11 mouse cellular contexts compared by ENCODE assay signal in the genomic region with DNA sequence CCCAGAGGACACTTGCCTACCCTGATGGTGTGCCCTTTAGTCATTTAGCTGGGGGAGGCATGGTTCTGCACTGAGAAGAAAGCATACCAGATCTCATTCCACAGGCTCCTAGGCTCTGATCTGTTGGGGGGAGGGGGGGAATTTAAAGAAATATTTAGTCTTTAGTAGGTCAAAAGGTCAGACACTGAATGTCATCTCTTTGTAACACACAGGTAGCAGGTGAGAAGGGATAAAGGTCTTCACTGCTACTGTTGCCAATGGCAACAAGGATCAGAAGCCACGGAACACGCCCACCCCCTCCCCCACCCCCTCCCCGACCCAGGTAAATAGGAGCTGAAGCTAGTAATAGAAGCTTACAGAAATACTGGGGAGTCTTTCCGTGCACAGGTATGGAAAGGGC. TPM values are rescaled to one million over a fixed set of nuclear protein-coding genes. Genes with fewer than 3 reads are reported as not detected.
A peak's percentile ranks its signal among the peaks of the same experiment; 100 is the strongest.
DNase-seq lines count a peak whose midpoint lies in the region; ATAC-seq and TF ChIP-seq lines count a peak whose summit lies in the region.
"Had no signal": no experiment of that assay in that cellular context is flagged by ENCODE, and none has a peak within 500 bp of the region (broad histone marks: within the 10 kb centered on the region; RNA-seq: fewer than 3 reads in every experiment).

No protein-coding gene starts in this region.

- no peak for ATAC-seq in hindbrain, embryonic 13.5 days (ENCODE audit: low FRiP score)
- ATAC-seq in stomach, embryonic 14.5 days (ENCODE audit: insufficient number of reproducible peaks, insufficient read depth, low FRiP score, low read depth), result no peak
- ATAC-seq in stomach, postnatal 0 days (ENCODE audit: low FRiP score, low TSS enrichment), result no peak
- ATAC-seq in liver, embryonic 15.5 days (ENCODE audit: insufficient read depth), result no peak
- no peak for ATAC-seq in cerebellum, adult (ENCODE audit: insufficient number of reproducible peaks, low FRiP score, low TSS enrichment)

- WGBS in hindbrain, embryonic 13.5 days, result 9% methylated on average over 4 of the region's 4 CpGs
- WGBS in hindbrain, embryonic 10.5 days, result 10% methylated on average over 4 of the region's 4 CpGs
- 16% methylated on average over 4 of the region's 4 CpGs for WGBS in stomach, embryonic 14.5 days
- 25% methylated on average over 4 of the region's 4 CpGs for WGBS in stomach, postnatal 0 days
- 21% methylated on average over 4 of the region's 4 CpGs for WGBS in liver, embryonic 15.5 days (ENCODE audit: insufficient replicate concordance)

- no peak for TF ChIP-seq CTCF in stomach, postnatal 0 days (IDR thresholded peaks at IDR 0.05; ENCODE audit: low read depth)

- peaks cover 48% of the 10 kb centered on the region for H3K4me1 ChIP-seq in hindbrain, embryonic 13.5 days (replicated peaks)
- H3K4me1 ChIP-seq in hindbrain, embryonic 10.5 days (replicated peaks), result peaks cover 56% of the 10 kb centered on the region
- peaks cover 36% of the 10 kb centered on the region for H3K4me1 ChIP-seq in stomach, embryonic 14.5 days (ENCODE audit: control insufficient read depth, insufficient read depth, low read length)
- H3K4me1 ChIP-seq in stomach, postnatal 0 days (replicated peaks; ENCODE audit: control insufficient read depth, insufficient read depth), result peaks cover 1% of the 10 kb centered on the region; the same call in 1 of the 2 replicates
- H3K4me1 ChIP-seq in liver, embryonic 15.5 days (replicated peaks), result peaks cover 28% of the 10 kb centered on the region

- H3K27ac ChIP-seq in hindbrain, embryonic 13.5 days, result no peak overlapping the region
- H3K27ac ChIP-seq in hindbrain, embryonic 10.5 days, result no peak overlapping the region
- H3K27ac ChIP-seq in stomach, embryonic 14.5 days (ENCODE audit: low read length), result no peak overlapping the region
- no peak overlapping the region for H3K27ac ChIP-seq in stomach, postnatal 0 days (replicated peaks)
- peak overlapping the region; percentile 76 for H3K27ac ChIP-seq in liver, embryonic 15.5 days (replicated peaks)

- H3K4me3 ChIP-seq in hindbrain, embryonic 13.5 days, result no peak overlapping the region; the same call in 1 of the 2 replicates
- no peak overlapping the region for H3K4me3 ChIP-seq in hindbrain, embryonic 10.5 days
- no peak overlapping the region for H3K4me3 ChIP-seq in stomach, embryonic 14.5 days (ENCODE audit: low read depth, low read length)
- no peak overlapping the region for H3K4me3 ChIP-seq in stomach, postnatal 0 days (ENCODE audit: low read depth, low read length)
- no peak overlapping the region for H3K4me3 ChIP-seq in liver, embryonic 15.5 days (replicated peaks)
- H3K4me3 ChIP-seq: myocyte had no signal

- H3K9ac ChIP-seq in hindbrain, embryonic 13.5 days, result no peak overlapping the region
- no peak overlapping the region for H3K9ac ChIP-seq in stomach, embryonic 14.5 days (replicated peaks; ENCODE audit: low read depth, low read length)
- no peak overlapping the region for H3K9ac ChIP-seq in stomach, postnatal 0 days (ENCODE audit: low read length)
- no peak overlapping the region for H3K9ac ChIP-seq in liver, embryonic 15.5 days

- peak overlapping the region; percentile 82 for H3K4me2 ChIP-seq in hindbrain, embryonic 13.5 days
- H3K4me2 ChIP-seq in stomach, embryonic 14.5 days (replicated peaks; ENCODE audit: low read depth, low read length), result peak overlapping the region; percentile 75; the same call in 1 of the 2 replicates
- no peak overlapping the region for H3K4me2 ChIP-seq in stomach, postnatal 0 days (replicated peaks; ENCODE audit: low read depth)
- peak overlapping the region; percentile 59 for H3K4me2 ChIP-seq in liver, embryonic 15.5 days

- no peaks in the 10 kb centered on the region for H3K36me3 ChIP-seq in hindbrain, embryonic 13.5 days
- no peaks in the 10 kb centered on the region for H3K36me3 ChIP-seq in hindbrain, embryonic 10.5 days
- H3K36me3 ChIP-seq in stomach, embryonic 14.5 days (ENCODE audit: control insufficient read depth, insufficient read depth, low read length), result no peaks in the 10 kb centered on the region
- H3K36me3 ChIP-seq in stomach, postnatal 0 days (ENCODE audit: control insufficient read depth, insufficient read depth, low read length), result no peaks in the 10 kb centered on the region
- no peaks in the 10 kb centered on the region for H3K36me3 ChIP-seq in liver, embryonic 15.5 days (replicated peaks)

- no peak for TF ChIP-seq EP300 in stomach, postnatal 0 days (optimal IDR thresholded peaks at IDR 0.05)

- peaks cover 53% of the 10 kb centered on the region for H3K27me3 ChIP-seq in hindbrain, embryonic 13.5 days
- peaks cover 82% of the 10 kb centered on the region for H3K27me3 ChIP-seq in hindbrain, embryonic 10.5 days (ENCODE audit: insufficient read depth, poor library complexity, severe bottlenecking)
- H3K27me3 ChIP-seq in stomach, embryonic 14.5 days (ENCODE audit: control insufficient read depth, insufficient read depth, low read length), result no peaks in the 10 kb centered on the region
- H3K27me3 ChIP-seq in stomach, postnatal 0 days (ENCODE audit: control insufficient read depth, insufficient read depth, low read length), result no peaks in the 10 kb centered on the region
- peaks cover 41% of the 10 kb centered on the region for H3K27me3 ChIP-seq in liver, embryonic 15.5 days

- DNase-seq in hindbrain, embryonic 10.5 days (ENCODE audit: low spot score), result no peak
- no peak for DNase-seq in stomach, postnatal 0 days (ENCODE audit: low spot score)
- DNase-seq in yolk sac, embryonic 10.5 days (ENCODE audit: low spot score), result peak; percentile 84
- no peak for DNase-seq in cerebellum, postnatal 14 days
- DNase-seq: cerebellum, postnatal 36 days; lung, postnatal 36 days had no signal

- H3K9me3 ChIP-seq in hindbrain, embryonic 13.5 days, result no peaks in the 10 kb centered on the region
- no peaks in the 10 kb centered on the region for H3K9me3 ChIP-seq in hindbrain, embryonic 10.5 days
- H3K9me3 ChIP-seq in stomach, embryonic 14.5 days (ENCODE audit: control insufficient read depth, low read depth, low read length), result no peaks in the 10 kb centered on the region
- H3K9me3 ChIP-seq in stomach, postnatal 0 days (ENCODE audit: control insufficient read depth, low read length), result no peaks in the 10 kb centered on the region
- H3K9me3 ChIP-seq in liver, embryonic 15.5 days (replicated peaks), result no peaks in the 10 kb centered on the region

RNA-seq across cellular contexts. Expression of a gene that starts 0.9 kb away (rescaled TPM):
- polyA plus RNA-seq in hindbrain, embryonic 13.5 days (2015; fragmentation: Nextera tagmentation; extraction: Ambion mirVana), result 66.7 and 67.4 TPM in 2 replicates
- polyA plus RNA-seq in hindbrain, embryonic 10.5 days (2016; fragmentation: Nextera tagmentation; extraction: Ambion mirVana), result 29.2 and 30.2 TPM in 2 replicates
- 93.0 and 101 TPM in 2 replicates for polyA plus RNA-seq in stomach, embryonic 14.5 days (2014; fragmentation: Nextera tagmentation; extraction: Ambion mirVana)
- polyA plus RNA-seq in stomach, postnatal 0 days (2015; fragmentation: Nextera tagmentation; extraction: Ambion mirVana), result 44.6 and 45.7 TPM in 2 replicates
- polyA plus RNA-seq in liver, embryonic 15.5 days (2015; fragmentation: Nextera tagmentation; extraction: Ambion mirVana), result 38.6 and 39.9 TPM in 2 replicates
